Mouse (Mus musculus): Measurements from ENCODE around the gene Rps15.

GRCm38 (mm10) chr10:80304458-80304857 is 12.2 kb downstream of the Rps15 start:
- TF ChIP-seq EP300 (IDR thresholded peaks at IDR 0.05; ENCODE audit: low read depth), result no peak
- no peak for TF ChIP-seq CTCF (IDR thresholded peaks at IDR 0.05; ENCODE audit: low read depth)

All from liver, embryonic 14.5 days (tissue).